Mouse (Mus musculus) liver, embryonic 13.5 days (tissue): ENCODE results near the gene Fbxo22. TPM values are rescaled to one million over a fixed set of nuclear protein-coding genes. Genes with fewer than 3 reads are reported as not detected.

Experiments
- ATAC-seq: fragments of 200-750 bp; cut with Nextera tagmentation; 2 replicates; pipeline ENCODE4 v1.8.0; 2017; ENCODE audit warnings: low read depth, mild to moderate bottlenecking, moderate number of reproducible peaks, moderate library complexity
- DNase-seq: peaks from one replicate; pipeline ENCODE4 v3.0.0; 2022
- H3K27ac ChIP-seq: fragments of 300-500 bp; sonication (generic); 2 replicates; pipeline ENCODE4 v1.5.1; 2015; ENCODE audit warnings: moderate library complexity, mild to moderate bottlenecking, inconsistent platforms
- H3K27me3 ChIP-seq: fragments of 300-500 bp; sonication (generic); 2 replicates; pipeline ENCODE4 v1.6.1; 2015; ENCODE audit warnings: mild to moderate bottlenecking, inconsistent platforms
- H3K36me3 ChIP-seq: fragments of 300-500 bp; sonication (generic); 2 replicates; pipeline ENCODE4 v1.6.1; 2015; ENCODE audit warnings: mild to moderate bottlenecking, inconsistent platforms
- H3K4me1 ChIP-seq: fragments of 300-500 bp; sonication (generic); replicated peaks from 2 replicates; pipeline ENCODE4 v1.6.1; 2015; ENCODE audit warnings: inconsistent platforms
- H3K4me2 ChIP-seq: fragments of 300-500 bp; sonication (generic); 2 replicates; pipeline ENCODE4 v1.6.1; 2015; ENCODE audit warnings: inconsistent platforms, mild to moderate bottlenecking, moderate library complexity
- H3K4me3 ChIP-seq: fragments of 300-500 bp; sonication (generic); replicated peaks from 2 replicates; pipeline ENCODE4 v1.5.1; 2015; ENCODE audit warnings: mild to moderate bottlenecking, inconsistent platforms
- H3K9ac ChIP-seq: fragments of 300-500 bp; sonication (generic); 2 replicates; pipeline ENCODE4 v1.6.1; 2015; ENCODE audit warnings: mild to moderate bottlenecking, inconsistent platforms
- H3K9me3 ChIP-seq: fragments of 300-500 bp; sonication (generic); replicated peaks from 2 replicates; pipeline ENCODE4 v1.6.1; 2016; ENCODE audit warnings: inconsistent platforms
- WGBS: fragments of 180-500 bp; shearing (Covaris S2); methylation state at CpG from one replicate; pipeline ENCODE4 v1.1.7; 2015; ENCODE audit not compliant: insufficient replicate concordance; 5-methylcytosine and 5-hydroxymethylcytosine counted together
- polyA plus RNA-seq: library from polyadenylated mRNA; unstranded; fragments of >200 nt; fragmentation: Nextera tagmentation; extraction: Ambion mirVana; gene quantifications from 2 replicates; pipeline ENCODE4 v1.2.1, GENCODE M21; 2015

Gene Fbxo22
- polyA plus RNA-seq, result 24.6 and 29.0 TPM in 2 replicates

DNA sequence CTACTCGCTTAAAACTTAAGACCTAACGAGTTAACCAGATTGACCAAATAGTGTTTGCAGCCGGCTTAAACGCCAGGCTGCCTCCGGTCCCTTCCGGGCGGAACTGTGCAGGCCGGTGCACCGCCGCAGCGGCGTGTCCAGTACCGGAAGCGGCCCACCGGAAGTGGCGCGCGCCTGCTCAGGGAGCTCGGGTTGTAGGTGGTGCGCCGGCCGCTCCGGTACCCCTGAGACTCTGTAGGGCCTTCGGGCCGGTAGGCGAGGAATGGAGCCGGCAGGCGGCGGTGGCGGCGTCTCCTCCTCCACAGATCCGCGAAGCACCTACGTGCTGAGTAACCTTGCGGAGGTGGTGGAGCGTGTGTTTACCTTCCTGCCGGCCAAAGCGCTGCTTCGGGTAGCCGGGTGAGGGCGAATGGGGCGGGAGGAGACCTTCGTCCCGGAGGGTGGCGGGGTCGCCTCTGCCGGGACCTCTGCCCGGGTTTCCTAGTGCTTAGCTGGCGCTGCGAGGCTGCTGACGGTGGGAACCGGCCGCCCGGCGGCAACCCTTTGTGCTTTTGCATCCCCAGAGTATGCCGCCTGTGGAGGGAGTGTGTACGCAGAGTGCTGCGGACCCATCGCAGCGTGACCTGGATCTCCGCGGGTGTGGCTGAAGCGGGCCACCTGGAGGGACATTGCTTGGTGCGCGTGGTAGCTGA, at the start of gene Fbxo22:
Fbxo22 (plus strand) TSS at position 136 of the 692 bp plus-strand sequence.
- Histone ChIP-seq H3K4me1 (peaks cover 34% of the 10 kb centered on the region), H3K9ac (peak within 1 kb of the TSS; percentile 80), H3K4me2 (peak within 1 kb of the TSS; percentile 77), H3K9me3 (no peaks in the 10 kb centered on the region), H3K4me3 (peak within 1 kb of the TSS; percentile 84), H3K36me3 (peaks cover 15% of the 10 kb centered on the region), H3K27me3 (no peaks in the 10 kb centered on the region), H3K27ac (peak within 1 kb of the TSS; percentile 77)
- ATAC-seq, result peak; percentile 97
- peak; percentile 72 for DNase-seq
- WGBS, result under 1% methylated on average over 63 of the region's 65 CpGs

DNA sequence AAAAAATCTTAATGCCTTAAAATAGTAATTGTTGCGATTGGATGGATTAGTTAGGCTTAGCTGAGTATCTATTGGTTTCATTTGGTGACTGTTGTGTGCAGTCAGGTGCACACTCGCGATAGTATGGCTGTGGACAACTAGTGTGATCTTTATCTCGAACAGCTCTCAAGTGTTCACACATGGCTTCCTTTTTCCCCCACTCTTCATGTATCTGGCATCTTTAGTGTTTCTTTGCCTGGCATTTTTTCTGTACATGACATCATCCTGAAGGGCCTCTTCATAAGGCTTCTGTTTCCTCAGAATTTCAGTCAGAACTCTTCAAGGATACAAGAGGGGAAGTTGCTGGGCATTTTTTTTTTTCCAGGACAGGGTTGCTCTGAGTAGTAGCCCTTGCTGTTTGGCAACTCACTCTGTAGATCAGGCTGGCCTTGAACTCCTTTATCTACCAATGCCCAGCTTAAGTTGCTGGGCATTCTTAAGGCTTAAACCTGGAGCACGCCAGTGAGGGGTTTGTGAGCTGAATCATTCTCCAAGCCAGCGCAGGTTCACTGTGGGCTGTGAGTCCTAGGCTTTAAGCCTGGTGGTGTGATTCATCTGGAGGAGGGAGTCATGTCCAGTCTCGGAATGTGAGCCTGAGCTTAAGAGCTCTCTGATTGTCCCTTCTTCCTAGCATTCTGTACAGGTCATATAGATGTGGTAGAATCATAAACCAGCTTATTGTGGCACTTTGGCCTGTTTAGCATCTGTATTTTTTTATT, 37.9 kb upstream of the Fbxo22 start:
- ATAC-seq, result peak; percentile 71
- no peaks in the 10 kb centered on the region for H3K27me3 ChIP-seq
- no peak for DNase-seq
- 44% methylated on average over 7 of the region's 7 CpGs for WGBS
- no peak overlapping the region for H3K27ac ChIP-seq
- no peak overlapping the region for H3K9ac ChIP-seq
- no peak overlapping the region for H3K4me3 ChIP-seq
- H3K4me1 ChIP-seq, result peaks cover 19% of the 10 kb centered on the region
- H3K4me2 ChIP-seq, result no peak overlapping the region
- no peaks in the 10 kb centered on the region for H3K9me3 ChIP-seq
- 0 out of 2 replicates have a peak, but pooled peaks cover 4% of the 10 kb centered on the region for H3K36me3 ChIP-seq

DNA sequence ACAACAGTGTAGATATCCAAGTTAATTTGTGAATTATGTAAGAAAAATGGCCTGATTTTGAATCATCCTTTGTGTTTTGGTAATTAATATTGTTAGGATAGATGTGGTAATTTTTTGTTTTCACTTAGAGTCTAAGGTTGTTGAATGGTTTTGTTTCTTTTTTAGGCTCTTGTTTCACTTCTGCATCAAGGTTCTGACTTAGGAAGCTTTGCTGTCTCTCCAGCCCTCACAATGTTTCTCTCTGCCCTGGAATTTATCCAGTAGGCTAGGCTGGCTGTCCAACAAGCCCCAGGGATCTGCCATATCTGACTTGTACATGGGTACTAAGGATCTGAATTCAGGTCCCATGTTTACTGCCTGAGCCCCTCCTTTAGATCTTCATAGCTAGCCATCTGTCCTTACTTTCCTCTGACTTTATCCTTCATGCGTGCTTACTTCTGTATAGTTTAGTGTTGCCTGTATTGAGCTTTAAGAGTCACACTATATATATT, 36.5 kb upstream of the Fbxo22 start:
- 0 out of 2 replicates have a peak, but pooled peaks cover 4% of the 10 kb centered on the region for H3K36me3 ChIP-seq
- H3K4me1 ChIP-seq, result peaks cover 16% of the 10 kb centered on the region
- H3K4me2 ChIP-seq, result no peak overlapping the region
- DNase-seq, result no peak
- 80% methylated on average over 1 of the region's 1 CpGs for WGBS
- H3K27me3 ChIP-seq, result no peaks in the 10 kb centered on the region
- no peak overlapping the region for H3K27ac ChIP-seq
- no peak overlapping the region for H3K9ac ChIP-seq
- no peaks in the 10 kb centered on the region for H3K9me3 ChIP-seq
- H3K4me3 ChIP-seq, result no peak overlapping the region
- ATAC-seq, result no peak

DNA sequence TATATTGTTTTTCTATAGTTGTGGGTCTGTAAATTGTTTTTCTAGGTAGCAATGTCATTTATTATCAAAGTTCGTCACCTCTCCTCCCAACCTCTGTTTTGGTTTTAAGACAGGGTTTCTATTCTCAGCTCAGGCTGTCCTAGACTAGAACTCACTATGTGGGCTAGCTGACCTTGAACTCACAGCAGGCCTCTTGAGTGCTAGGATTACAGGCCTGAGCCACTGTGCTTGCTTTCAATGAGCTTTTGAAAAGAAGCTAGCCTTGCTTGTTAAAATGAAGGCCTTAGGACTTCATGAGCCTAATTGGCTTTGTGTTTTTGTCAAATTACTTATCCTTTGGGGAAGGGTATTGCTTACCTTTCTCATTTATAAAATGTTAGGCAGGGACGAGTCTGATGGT, 34.5 kb upstream of the Fbxo22 start:
- H3K9ac ChIP-seq, result no peak overlapping the region
- no peak for DNase-seq
- ATAC-seq, result no peak
- H3K4me1 ChIP-seq, result peaks cover 16% of the 10 kb centered on the region
- H3K4me3 ChIP-seq, result no peak overlapping the region
- 55% methylated on average over 2 of the region's 2 CpGs for WGBS
- no peaks in the 10 kb centered on the region for H3K27me3 ChIP-seq
- no peak overlapping the region for H3K27ac ChIP-seq
- 0 out of 2 replicates have a peak, but pooled peaks cover 8% of the 10 kb centered on the region for H3K36me3 ChIP-seq
- no peak overlapping the region for H3K4me2 ChIP-seq
- no peaks in the 10 kb centered on the region for H3K9me3 ChIP-seq

DNA sequence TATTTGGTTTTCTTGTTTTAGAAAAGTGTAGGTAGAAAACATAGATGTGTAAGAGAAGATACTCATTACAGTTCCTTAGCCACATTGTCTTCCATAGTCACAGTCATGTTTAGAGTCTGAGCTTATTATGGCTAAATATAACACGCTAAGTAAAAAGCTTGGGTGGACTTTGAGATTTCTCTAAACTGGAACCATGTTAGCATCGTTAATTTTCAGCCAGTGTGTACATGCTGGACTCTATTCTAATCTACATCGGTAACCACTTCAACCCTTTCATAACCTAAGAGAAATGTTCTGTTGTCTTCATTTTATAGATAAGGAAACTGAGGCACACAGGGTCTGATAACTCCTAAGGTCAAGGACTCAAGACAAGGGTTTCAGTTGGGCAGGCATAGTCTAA, 12.8 kb upstream of the Fbxo22 start:
- Histone ChIP-seq H3K27me3 (no peaks in the 10 kb centered on the region), H3K9ac (no peak overlapping the region), H3K27ac (no peak overlapping the region), H3K4me1 (no peaks in the 10 kb centered on the region), H3K4me3 (no peak overlapping the region), H3K4me2 (no peak overlapping the region), H3K36me3 (peaks cover 30% of the 10 kb centered on the region), H3K9me3 (no peaks in the 10 kb centered on the region)
- ATAC-seq (no peak), DNase-seq (no peak)
- 73% methylated on average over 3 of the region's 3 CpGs for WGBS

DNA sequence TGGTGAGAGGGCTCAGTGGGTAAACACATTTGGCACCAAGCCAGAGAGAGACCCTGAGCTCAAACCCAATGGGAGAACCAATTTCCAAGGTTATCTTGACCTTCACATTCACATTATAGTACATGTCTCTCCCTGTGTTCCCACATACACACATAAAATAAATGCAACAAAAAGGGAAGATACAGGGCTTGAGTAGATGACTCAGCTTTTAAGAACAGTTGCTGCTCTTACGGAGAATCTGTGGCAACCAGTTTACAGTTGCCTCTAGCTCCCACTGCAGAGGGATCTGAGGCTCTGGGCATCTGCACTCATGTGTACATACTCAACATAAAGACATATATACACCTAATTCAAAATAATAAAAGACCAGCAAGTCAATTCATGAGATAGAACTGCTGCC, 10.5 kb upstream of the Fbxo22 start:
- H3K36me3 ChIP-seq, result peaks cover 28% of the 10 kb centered on the region
- no peaks in the 10 kb centered on the region for H3K9me3 ChIP-seq
- no peaks in the 10 kb centered on the region for H3K4me1 ChIP-seq
- H3K9ac ChIP-seq, result no peak overlapping the region
- WGBS, result 85% methylated on average over 1 of the region's 1 CpGs
- no peak overlapping the region for H3K4me3 ChIP-seq
- no peak overlapping the region for H3K27ac ChIP-seq
- no peaks in the 10 kb centered on the region for H3K27me3 ChIP-seq
- H3K4me2 ChIP-seq, result no peak overlapping the region
- DNase-seq (no peak), ATAC-seq (no peak)

DNA sequence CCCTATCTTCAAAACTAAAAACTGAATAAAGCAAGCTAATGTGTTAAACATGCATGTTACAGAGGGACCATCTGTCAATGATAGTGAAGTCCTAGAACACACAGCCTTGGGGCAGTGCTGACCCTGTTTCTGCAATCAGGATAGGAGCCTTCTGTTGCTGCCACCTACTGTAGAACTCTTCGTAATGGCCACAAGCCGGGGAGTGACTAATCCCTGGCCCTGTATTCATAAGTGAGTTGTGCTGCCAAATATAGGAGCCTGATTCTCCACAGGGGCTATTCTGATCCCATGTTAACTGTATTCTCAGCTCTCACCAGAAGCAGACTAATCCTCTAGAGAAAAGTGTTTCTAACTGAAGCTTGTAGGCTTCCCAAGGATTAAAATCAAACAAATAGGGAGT, 9.4 kb upstream of the Fbxo22 start:
- DNase-seq, result no peak
- no peak overlapping the region for H3K4me3 ChIP-seq

DNA sequence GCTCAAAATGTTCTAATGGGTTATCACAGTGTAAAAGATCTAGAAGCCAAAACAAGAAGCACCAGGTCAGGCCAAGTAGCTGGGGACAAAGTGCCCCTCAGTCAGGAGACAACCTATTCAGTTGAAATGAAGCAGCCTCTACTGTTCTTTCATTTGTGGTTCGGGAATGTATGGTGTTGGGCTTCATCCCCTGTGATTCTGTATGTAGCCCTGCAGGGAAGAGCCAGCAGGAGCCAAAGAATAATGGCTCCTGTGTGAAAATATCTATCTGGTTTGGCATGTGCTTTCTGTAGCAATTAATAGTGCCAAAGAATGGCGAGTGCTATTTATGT, 301 bp upstream of the Fbxo22 start:
- 0% methylated on average over 2 of the region's 2 CpGs for WGBS
- no peaks in the 10 kb centered on the region for H3K27me3 ChIP-seq
- peak overlapping the region; percentile 80 for H3K9ac ChIP-seq
- peaks cover 34% of the 10 kb centered on the region for H3K4me1 ChIP-seq
- peak overlapping the region; percentile 77 for H3K27ac ChIP-seq
- H3K9me3 ChIP-seq, result no peaks in the 10 kb centered on the region
- ATAC-seq, result no peak
- peaks cover 11% of the 10 kb centered on the region for H3K36me3 ChIP-seq
- H3K4me2 ChIP-seq, result peak overlapping the region; percentile 77
- peak overlapping the region; percentile 84 for H3K4me3 ChIP-seq
- no peak for DNase-seq

More for the DNA sequence above, 9.4 kb upstream of the Fbxo22 start:
- peaks cover 27% of the 10 kb centered on the region for H3K36me3 ChIP-seq
- WGBS, result 79% methylated on average over 2 of the region's 2 CpGs
- no peaks in the 10 kb centered on the region for H3K9me3 ChIP-seq
- H3K9ac ChIP-seq, result no peak overlapping the region
- no peak overlapping the region for H3K4me2 ChIP-seq
- H3K27ac ChIP-seq, result no peak overlapping the region
- no peaks in the 10 kb centered on the region for H3K27me3 ChIP-seq
- H3K4me1 ChIP-seq, result no peaks in the 10 kb centered on the region
- ATAC-seq, result no peak

DNA sequence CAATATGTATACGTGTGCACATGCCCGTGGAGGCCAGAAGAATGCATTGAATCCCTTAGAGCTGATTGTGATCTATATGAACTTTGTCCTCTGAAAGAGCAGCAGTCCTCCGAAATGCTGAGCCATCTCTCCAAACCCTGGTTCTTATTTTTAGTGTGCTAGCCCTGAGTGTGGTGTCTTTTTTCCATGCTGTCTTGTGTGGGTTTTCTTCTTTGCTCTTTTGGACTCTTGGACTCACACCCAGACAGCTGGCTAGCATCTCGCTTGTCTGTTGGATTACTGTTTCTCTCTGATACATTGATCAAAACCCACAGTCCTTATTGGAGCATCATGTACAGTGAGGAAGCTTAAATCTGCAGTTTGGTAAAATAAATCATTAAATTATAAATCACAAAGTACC, 2.9 kb downstream of the Fbxo22 start:
- 73% methylated on average over 4 of the region's 4 CpGs for WGBS
- DNase-seq, result no peak
- H3K4me2 ChIP-seq, result peak overlapping the region; percentile 24; the same call in 1 of the 2 replicates
- H3K9me3 ChIP-seq, result no peaks in the 10 kb centered on the region
- peaks cover 35% of the 10 kb centered on the region for H3K36me3 ChIP-seq
- no peak overlapping the region for H3K4me3 ChIP-seq
- no peak overlapping the region for H3K27ac ChIP-seq
- H3K9ac ChIP-seq, result no peak overlapping the region
- no peaks in the 10 kb centered on the region for H3K27me3 ChIP-seq
- ATAC-seq, result no peak
- peaks cover 34% of the 10 kb centered on the region for H3K4me1 ChIP-seq

DNA sequence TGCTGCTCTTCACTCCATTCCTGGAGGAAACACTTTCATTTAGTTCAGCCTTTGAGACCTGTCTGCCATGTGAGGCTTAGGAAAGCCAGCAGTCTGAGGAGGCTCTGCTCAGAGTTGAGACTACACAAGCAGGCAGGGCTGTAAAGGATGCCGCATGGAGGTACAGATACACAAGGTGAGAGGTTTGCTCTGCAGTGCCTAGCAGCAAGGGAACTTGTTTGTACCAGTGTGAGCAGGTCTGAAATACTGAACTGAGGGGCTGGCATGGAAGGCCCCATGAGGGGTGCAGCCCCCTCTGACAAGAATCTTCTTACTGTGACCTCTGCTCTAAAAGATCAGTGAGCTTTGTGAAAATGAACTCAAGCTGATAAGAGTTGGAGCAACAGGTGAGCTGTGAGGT, 4.7 kb downstream of the Fbxo22 start:
- H3K4me1 ChIP-seq, result peaks cover 27% of the 10 kb centered on the region
- H3K36me3 ChIP-seq, result peaks cover 52% of the 10 kb centered on the region
- no peaks in the 10 kb centered on the region for H3K27me3 ChIP-seq
- no peak overlapping the region for H3K4me2 ChIP-seq
- WGBS, result 88% methylated on average over 1 of the region's 1 CpGs
- no peak overlapping the region for H3K4me3 ChIP-seq
- ATAC-seq (no peak), DNase-seq (no peak)
- H3K9ac ChIP-seq, result no peak overlapping the region
- H3K9me3 ChIP-seq, result no peaks in the 10 kb centered on the region
- H3K27ac ChIP-seq, result no peak overlapping the region

DNA sequence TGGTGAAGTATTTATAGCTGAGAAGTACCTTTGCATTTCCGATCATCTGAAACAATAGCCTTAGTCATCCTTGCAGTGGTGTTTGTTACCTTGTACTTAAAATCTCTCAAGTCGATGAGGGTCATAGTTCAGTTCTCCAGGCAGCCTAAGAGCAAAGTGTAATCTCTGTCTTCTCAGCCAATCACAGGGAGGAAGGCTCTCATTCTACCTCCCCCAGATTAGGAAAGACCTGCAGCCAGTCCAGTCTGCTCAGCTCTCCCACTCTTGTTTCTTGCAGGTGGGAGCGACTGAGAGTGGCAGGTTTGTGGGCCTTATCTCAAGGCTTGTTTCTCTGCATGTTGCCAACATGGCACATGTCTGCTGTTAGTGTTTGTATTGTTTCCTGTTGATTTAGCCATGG, 6.3 kb downstream of the Fbxo22 start:
- peaks cover 16% of the 10 kb centered on the region for H3K4me1 ChIP-seq
- H3K4me2 ChIP-seq, result no peak overlapping the region
- 79% methylated on average over 3 of the region's 3 CpGs for WGBS
- no peaks in the 10 kb centered on the region for H3K9me3 ChIP-seq
- H3K27ac ChIP-seq, result no peak overlapping the region
- ATAC-seq (no peak), DNase-seq (no peak)
- no peaks in the 10 kb centered on the region for H3K27me3 ChIP-seq
- no peak overlapping the region for H3K4me3 ChIP-seq
- H3K9ac ChIP-seq, result no peak overlapping the region
- peaks cover 67% of the 10 kb centered on the region for H3K36me3 ChIP-seq
